Mouse (Mus musculus): Measurements from ENCODE around the gene Gprin1.
"Not testable (repeated sequence)": the region's sequence is repeated elsewhere in the genome, so short reads cannot be mapped to it uniquely, and the experiment has no call there.

Gprin1 gene

GRCm38 (mm10) chr13:54749864-54750411, at the start of gene Gprin1:
Gprin1 (minus strand) TSS chr13:54749874.
- DNase-seq (ENCODE audit: low read depth, low spot score) = no peak

- DNase-seq (ENCODE audit: low read depth, low spot score) = no peak
Observed at GRCm38 (mm10) chr13:54798740-54799139, 49.1 kb upstream of the Gprin1 start.

GRCm38 (mm10) chr13:54797861-54798643, 48.4 kb upstream of the Gprin1 start:
- DNase-seq (ENCODE audit: low read depth, low spot score) = no peak

- no peak for DNase-seq (ENCODE audit: low read depth, low spot score)
Observed at GRCm38 (mm10) chr13:54797356-54797755, 47.7 kb upstream of the Gprin1 start.

- DNase-seq (ENCODE audit: low read depth, low spot score) = no peak
Observed at GRCm38 (mm10) chr13:54794843-54795242, 45.2 kb upstream of the Gprin1 start.

- DNase-seq (ENCODE audit: low read depth, low spot score) = no peak
Observed at GRCm38 (mm10) chr13:54794002-54794577, 44.4 kb upstream of the Gprin1 start.

GRCm38 (mm10) chr13:54792259-54793230, 42.9 kb upstream of the Gprin1 start:
- peak; percentile 63 for DNase-seq (ENCODE audit: low read depth, low spot score)

- no peak for DNase-seq (ENCODE audit: low read depth, low spot score)
Observed at GRCm38 (mm10) chr13:54789561-54790397, 40.1 kb upstream of the Gprin1 start.

- peak; percentile 98 for DNase-seq (ENCODE audit: low read depth, low spot score)
Observed at GRCm38 (mm10) chr13:54788740-54789560, 39.3 kb upstream of the Gprin1 start, which contains the start of gene Tspan17. Tspan17 (plus strand) TSS chr13:54789377.

- DNase-seq (ENCODE audit: low read depth, low spot score) = not testable (repeated sequence)
Observed at GRCm38 (mm10) chr13:54787591-54787990, 37.9 kb upstream of the Gprin1 start.

- no peak for DNase-seq (ENCODE audit: low read depth, low spot score)
Observed at GRCm38 (mm10) chr13:54783698-54784097, 34.0 kb upstream of the Gprin1 start, which contains the start of gene Eif4e1b. Eif4e1b (plus strand) TSS chr13:54783998.

- no peak for DNase-seq (ENCODE audit: low read depth, low spot score)
Observed at GRCm38 (mm10) chr13:54783235-54783634, 33.6 kb upstream of the Gprin1 start.

- no peak for DNase-seq (ENCODE audit: low read depth, low spot score)
Observed at GRCm38 (mm10) chr13:54781086-54781485, 31.4 kb upstream of the Gprin1 start.

- DNase-seq (ENCODE audit: low read depth, low spot score) = no peak
Observed at GRCm38 (mm10) chr13:54780592-54780991, 30.9 kb upstream of the Gprin1 start.

- DNase-seq (ENCODE audit: low read depth, low spot score) = no peak
Observed at GRCm38 (mm10) chr13:54767012-54767411, 17.3 kb upstream of the Gprin1 start.

GRCm38 (mm10) chr13:54766192-54766768, 16.6 kb upstream of the Gprin1 start, which contains the start of gene Sncb:
Sncb (minus strand) TSS chr13:54766595.
- no peak for DNase-seq (ENCODE audit: low read depth, low spot score)

- DNase-seq (ENCODE audit: low read depth, low spot score) = no peak
Observed at GRCm38 (mm10) chr13:54765281-54766191, 15.9 kb upstream of the Gprin1 start.

- no peak for DNase-seq (ENCODE audit: low read depth, low spot score)
Observed at GRCm38 (mm10) chr13:54760906-54761305, 11.2 kb upstream of the Gprin1 start.
